Mouse (Mus musculus): Measurements from ENCODE around the gene AI854703. TPM values are rescaled to one million over a fixed set of nuclear protein-coding genes. Genes with fewer than 3 reads are reported as not detected.

AI854703 gene
- polyA plus RNA-seq, 1 experiment = 0.81 TPM

Other genes with a start within 250 kb of the AI854703 start
- gene Krba1, start 231.2 kb upstream of the AI854703 start, polyA plus RNA-seq (2012; rRNA removed) = 16.9 and 17.8 TPM in 2 replicates
- gene Zfp467, start 180.9 kb upstream of the AI854703 start, polyA plus RNA-seq (2012; rRNA removed) = 18.0 and 22.4 TPM in 2 replicates
- 0.66 and 1.5 TPM in 2 replicates for gene Sspo, start 178.5 kb upstream of the AI854703 start, polyA plus RNA-seq (2012; rRNA removed)
- gene Atp6v0e2, start 89.1 kb upstream of the AI854703 start, polyA plus RNA-seq (2012; rRNA removed) = 83.1 and 86.2 TPM in 2 replicates
- gene Lrrc61, start 72.0 kb upstream of the AI854703 start, polyA plus RNA-seq (2012; rRNA removed) = 29.5 and 36.8 TPM in 2 replicates
- 191 and 319 TPM in 2 replicates for gene Rarres2, start 54.0 kb upstream of the AI854703 start, polyA plus RNA-seq (2012; rRNA removed)
- gene Gm45021, start 37.2 kb upstream of the AI854703 start, polyA plus RNA-seq (2012; rRNA removed) = not detected in 2 replicates
- 51.0 and 53.2 TPM in 2 replicates for gene Repin1, start 32.9 kb upstream of the AI854703 start, polyA plus RNA-seq (2012; rRNA removed)
- not detected in 2 replicates for gene Gm44965, start 32.8 kb upstream of the AI854703 start, polyA plus RNA-seq (2012; rRNA removed)
- 5.1 and 5.6 TPM in 2 replicates for gene Zfp775, start 24.7 kb upstream of the AI854703 start, polyA plus RNA-seq (2012; rRNA removed)
- 3.9 and 4.5 TPM in 2 replicates for gene Gimap8, start 20.5 kb downstream of the AI854703 start, polyA plus RNA-seq (2012; rRNA removed)
- 2.1 and 2.3 TPM in 2 replicates for gene Gimap9, start 49.4 kb downstream of the AI854703 start, polyA plus RNA-seq (2012; rRNA removed)
- 9.8 and 13.8 TPM in 2 replicates for gene Gimap4, start 57.8 kb downstream of the AI854703 start, polyA plus RNA-seq (2012; rRNA removed)
- 10.4 and 12.7 TPM in 2 replicates for gene Gimap6, start 81.5 kb downstream of the AI854703 start, polyA plus RNA-seq (2012; rRNA removed)
- gene Gm28053, start 91.8 kb downstream of the AI854703 start, polyA plus RNA-seq (2012; rRNA removed) = 0.66 TPM in 1 of 2 replicates, not detected in the other
- gene Gimap7, start 91.9 kb downstream of the AI854703 start, polyA plus RNA-seq (2012; rRNA removed) = 0.20 and 0.34 TPM in 2 replicates
- 4.1 and 4.3 TPM in 2 replicates for gene Gimap1, start 112.3 kb downstream of the AI854703 start, polyA plus RNA-seq (2012; rRNA removed)
- gene Gimap5, start 119.4 kb downstream of the AI854703 start, polyA plus RNA-seq (2012; rRNA removed) = 5.6 and 8.3 TPM in 2 replicates
- gene Gimap3, start 144.1 kb downstream of the AI854703 start, polyA plus RNA-seq (2012; rRNA removed) = 3.1 and 3.5 TPM in 2 replicates
- gene Tmem176a, start 214.2 kb downstream of the AI854703 start, polyA plus RNA-seq (2012; rRNA removed) = 109 and 139 TPM in 2 replicates
- gene Tmem176b, start 214.7 kb downstream of the AI854703 start, polyA plus RNA-seq (2012; rRNA removed) = 390 and 419 TPM in 2 replicates
- 2.8 and 3.1 TPM in 2 replicates for gene Aoc1, start 246.1 kb downstream of the AI854703 start, polyA plus RNA-seq (2012; rRNA removed)

Data from gonadal fat pad, adult 2 months (tissue).